Mouse (Mus musculus) hematopoietic stem cell, adult 5-6 weeks (primary cell): ENCODE data around the gene Tes3-ps. TPM values are rescaled to one million over a fixed set of nuclear protein-coding genes. Genes with fewer than 3 reads are reported as not detected.
A peak's percentile ranks its signal among the peaks of the same experiment; 100 is the strongest.

Source experiments
- ATAC-seq, 2 experiments: fragments of 125-278 bp in 1 of 2; replicated peaks in 1 of 2; 2 replicates each; pipeline ENCODE4 v1.8.0; 2016 to 2017; ENCODE audit warnings: inconsistent platforms in 2 of 2, mild to moderate bottlenecking in 2 of 2, moderate number of reproducible peaks in 2 of 2, low read depth in 1 of 2, moderate TSS enrichment in 1 of 2; ENCODE audit not compliant: low FRiP score in 2 of 2, poor library complexity in 2 of 2, severe bottlenecking in 2 of 2, insufficient read depth in 1 of 2, low TSS enrichment in 1 of 2
- total RNA-seq: library from RNA; stranded (forward); fragments of 172-1452, 232-1000 nt; gene quantifications from 2 replicates; pipeline ENCODE4 v1.2.3, GENCODE M21; 2017

Tes3-ps gene
- total RNA-seq, 1 experiment from 2014 or later, result 4.7 TPM

DNA sequence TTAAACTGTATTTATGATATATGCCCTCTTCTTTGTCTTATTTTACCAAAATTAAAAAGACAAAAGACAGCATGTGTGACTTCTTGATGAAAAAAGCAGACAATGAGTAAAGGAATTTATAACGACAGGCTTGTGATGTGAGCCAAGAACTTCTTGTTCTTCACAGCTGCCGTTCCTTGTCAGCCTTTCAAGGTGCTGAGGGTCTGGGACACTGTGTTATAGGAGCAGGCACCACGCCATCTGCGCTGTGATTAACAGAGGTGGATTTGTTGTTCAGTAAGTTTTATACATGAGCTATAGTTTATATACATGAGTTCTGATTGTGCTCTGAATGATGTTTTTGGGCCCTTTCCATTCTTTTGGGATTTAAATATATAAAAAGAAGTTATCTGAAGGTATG is 13.7 kb upstream of the Tes3-ps start:
- ATAC-seq, result no peak

DNA sequence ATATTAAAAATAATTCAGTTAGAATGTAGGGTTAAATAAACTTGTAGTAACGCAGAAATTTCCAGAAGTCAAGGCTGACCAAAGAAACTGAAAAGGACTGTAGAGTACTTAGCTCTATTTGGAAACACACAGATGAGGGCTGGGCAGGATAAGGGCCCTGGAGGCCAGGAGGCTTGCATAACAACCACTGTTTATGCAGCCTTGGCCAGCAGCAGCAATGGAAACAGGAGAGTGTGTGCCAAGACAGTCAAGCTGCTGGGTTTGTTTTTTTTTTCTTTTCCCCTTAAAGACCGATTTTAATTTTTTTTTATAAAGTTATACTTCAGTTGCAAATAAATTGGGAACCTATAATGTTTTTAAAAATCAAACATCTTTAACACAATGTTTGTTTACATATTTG is 13.1 kb upstream of the Tes3-ps start:
- ATAC-seq, result no peak

DNA sequence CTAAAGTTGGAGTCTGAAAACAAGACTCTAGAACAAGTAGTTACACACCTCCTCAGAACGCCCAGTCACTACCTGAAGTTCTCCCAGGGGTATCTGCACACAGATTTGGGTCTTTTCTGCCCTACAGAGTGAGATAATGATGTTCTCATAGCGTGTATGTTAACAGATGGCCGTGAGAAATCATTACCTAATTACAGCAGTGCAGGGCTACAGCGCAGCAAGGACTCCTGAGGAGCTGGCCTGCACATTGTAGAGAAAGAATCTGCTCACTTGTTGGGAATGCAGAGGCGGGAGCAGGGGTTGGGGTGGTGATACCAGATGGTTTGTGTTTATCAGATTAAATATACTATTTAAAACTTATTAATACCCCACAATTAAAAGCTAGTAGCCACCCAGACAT is 12.6 kb upstream of the Tes3-ps start:
- no peak for ATAC-seq

- no peak for ATAC-seq
Observed at GRCm38 (mm10) chr13:49485388-49485787, 7.7 kb upstream of the Tes3-ps start.

DNA sequence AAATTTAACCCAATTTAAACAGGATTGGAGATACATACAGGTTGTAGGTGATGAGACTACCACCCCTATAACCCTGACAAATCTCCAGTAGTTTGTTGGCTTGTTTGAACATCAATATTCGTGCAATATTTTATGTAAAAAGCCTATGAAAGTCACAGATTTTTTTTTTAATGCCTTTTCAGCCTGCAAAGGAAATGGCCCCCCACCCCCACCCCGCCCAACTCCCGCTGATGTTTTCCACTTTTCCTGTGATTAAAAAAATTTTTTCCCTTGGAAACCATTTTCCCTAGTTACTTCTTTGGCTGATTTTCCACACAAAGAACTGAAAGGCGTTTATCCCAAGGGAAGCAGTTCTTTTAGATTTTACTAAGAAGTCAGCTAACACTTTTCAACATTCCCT is 11.4 kb downstream of the Tes3-ps start, which contains the start of gene Ecm2:
Gene Ecm2 (plus strand): TSS at position 301 of the 400 bp plus-strand sequence.
- no peak for ATAC-seq

DNA sequence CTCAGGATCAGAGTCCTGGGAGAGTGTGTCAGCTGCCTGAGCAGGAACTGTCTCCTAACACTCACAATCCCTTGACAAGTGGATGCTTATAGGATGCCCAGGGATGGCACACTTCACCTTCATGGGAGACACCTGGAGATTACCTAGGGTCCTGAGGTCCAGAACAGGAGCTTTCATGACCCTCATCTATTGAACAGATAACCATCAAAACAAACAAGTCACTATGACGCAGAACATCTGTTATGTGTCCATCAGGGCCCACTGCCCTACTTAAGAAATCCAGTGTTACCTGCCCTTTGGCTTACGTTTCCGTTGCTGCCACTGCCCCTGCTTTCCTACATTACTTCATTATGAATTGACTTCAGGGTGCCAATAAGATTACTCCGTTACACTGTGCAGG is 12.7 kb downstream of the Tes3-ps start:
- ATAC-seq, result no peak

DNA sequence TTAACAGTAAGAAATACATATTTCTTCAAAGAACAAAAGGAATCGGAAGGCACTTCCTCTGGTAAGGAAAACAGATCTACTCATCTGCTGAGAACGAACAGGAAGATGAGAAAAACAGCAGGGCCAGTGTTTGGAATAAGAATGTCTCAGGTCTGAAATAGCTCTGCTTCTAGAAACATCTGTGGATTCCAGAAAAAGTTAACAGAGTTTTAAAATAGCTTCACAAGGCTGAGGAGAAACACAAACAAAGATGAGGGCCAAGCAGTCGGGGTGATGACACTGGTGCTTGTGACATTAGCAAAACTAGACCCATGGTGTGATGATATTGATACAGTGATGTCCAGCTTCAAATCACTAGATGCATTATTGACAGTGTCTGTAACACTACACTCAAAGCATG is 14.1 kb downstream of the Tes3-ps start:
- ATAC-seq, result no peak

GRCm38 (mm10) chr13:49518761-49519160 is 25.6 kb downstream of the Tes3-ps start:
- ATAC-seq, result peak; percentile 48 to 53; a peak in 1 of 4 replicates

DNA sequence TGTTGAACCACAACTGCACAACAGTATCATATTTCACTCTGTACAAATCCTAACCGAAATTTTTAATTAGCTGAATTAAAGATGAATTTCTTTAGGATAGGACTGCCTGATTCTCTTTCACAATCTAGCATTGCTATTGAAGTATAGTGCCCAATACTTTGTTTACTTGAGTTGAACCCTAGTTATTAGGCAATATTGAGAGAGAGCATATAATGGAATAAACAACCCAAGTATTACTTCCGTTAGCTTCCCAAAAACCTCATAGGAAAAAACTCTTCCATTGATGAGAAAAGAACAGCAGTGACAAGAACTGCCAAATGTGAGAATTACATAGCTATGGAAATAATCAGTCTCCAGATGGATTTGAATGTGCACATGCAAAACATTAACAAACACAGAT is 33.1 kb downstream of the Tes3-ps start:
- ATAC-seq, result no peak

- no peak for ATAC-seq
Observed at GRCm38 (mm10) chr13:49530636-49531035, 37.5 kb downstream of the Tes3-ps start.

GRCm38 (mm10) chr13:49536946-49537345 is 43.8 kb downstream of the Tes3-ps start:
- no peak for ATAC-seq

GRCm38 (mm10) chr13:49538693-49539092 is 45.6 kb downstream of the Tes3-ps start:
- no peak for ATAC-seq

DNA sequence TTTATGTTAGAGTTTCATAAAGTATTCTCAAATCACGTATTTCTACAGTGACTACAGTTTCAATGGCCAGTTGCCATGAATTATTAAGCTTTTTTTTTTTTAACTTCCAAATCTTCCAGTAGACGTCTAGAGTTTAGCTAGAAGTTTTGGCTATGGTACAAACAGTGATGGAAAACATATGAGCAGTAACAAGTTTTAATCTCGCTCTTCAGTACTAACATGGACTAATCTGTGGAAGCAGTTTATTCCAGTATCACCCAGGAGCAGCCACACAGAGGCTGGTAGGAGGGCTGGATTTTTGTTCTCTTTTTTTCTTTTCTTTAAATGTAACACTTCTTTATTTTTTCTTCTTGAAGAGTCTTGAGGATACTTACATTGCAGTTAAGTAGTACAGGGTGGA is 51.2 kb downstream of the Tes3-ps start, which contains the start of gene Aspn:
Gene Aspn (plus strand): TSS at position 165 of the 400 bp plus-strand sequence.
- no peak for ATAC-seq

GRCm38 (mm10) chr13:49545646-49546045 is 52.5 kb downstream of the Tes3-ps start:
- ATAC-seq, result no peak

Other genes starting within 250 kb of the Tes3-ps start
- 5.1 and 10.8 TPM in 2 replicates for gene Susd3, start 244.6 kb upstream of the Tes3-ps start, total RNA-seq
- 13.0 and 16.8 TPM in 2 replicates for gene Fgd3, start 173.0 kb upstream of the Tes3-ps start, total RNA-seq
- gene Bicd2, start 151.7 kb upstream of the Tes3-ps start, total RNA-seq, result 18.0 and 21.2 TPM in 2 replicates
- gene Ippk, start 72.1 kb upstream of the Tes3-ps start, total RNA-seq, result 11.0 and 12.2 TPM in 2 replicates
- gene Ecm2, start 11.5 kb downstream of the Tes3-ps start, total RNA-seq, result 0.25 and 0.69 TPM in 2 replicates
- gene Aspn, start 51.1 kb downstream of the Tes3-ps start, total RNA-seq, result not detected in 2 replicates
- gene Omd, start 89.1 kb downstream of the Tes3-ps start, total RNA-seq, result not detected in 2 replicates
- gene Ogn, start 114.7 kb downstream of the Tes3-ps start, total RNA-seq, result 0.38 TPM in 1 of 2 replicates, not detected in the other
- gene Cenpp, start 159.5 kb downstream of the Tes3-ps start, total RNA-seq, result 18.9 and 36.8 TPM in 2 replicates
- gene Nol8, start 159.8 kb downstream of the Tes3-ps start, total RNA-seq, result 51.5 and 76.6 TPM in 2 replicates
- 52.3 and 63.5 TPM in 2 replicates for gene Iars, start 188.8 kb downstream of the Tes3-ps start, total RNA-seq